ENCODE assay signal across 13 mouse cellular contexts in the genomic region with DNA sequence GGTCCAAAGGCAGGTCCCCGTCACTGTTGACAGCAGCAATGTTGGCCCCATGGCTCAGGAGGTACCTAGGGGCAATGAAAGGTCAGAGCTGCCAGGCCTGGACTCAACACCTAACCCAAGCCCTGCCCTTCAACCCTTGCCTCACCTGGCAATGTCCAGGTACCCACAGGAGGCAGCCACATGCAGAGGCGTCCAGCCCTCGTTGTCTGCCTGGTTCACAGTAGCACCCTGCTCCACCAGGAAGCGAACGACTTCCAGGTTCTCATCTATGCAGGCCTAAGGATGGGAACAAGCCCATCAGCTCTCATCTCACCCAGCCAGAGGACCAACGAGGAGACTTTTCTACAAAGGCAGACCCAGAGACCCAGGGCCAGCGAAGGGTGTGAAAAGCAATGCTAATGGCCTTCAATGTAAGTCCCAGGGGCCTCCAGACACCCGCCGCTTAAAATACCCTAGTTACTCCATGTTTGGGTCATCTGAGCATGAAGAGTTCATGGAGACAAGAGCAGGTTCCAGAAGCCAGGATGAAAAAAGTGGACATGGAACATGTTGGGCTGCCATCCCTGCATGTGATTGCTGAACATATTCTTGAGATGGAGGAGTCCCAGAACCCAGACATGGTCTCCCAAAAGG. TPM values are rescaled to one million over a fixed set of nuclear protein-coding genes. Genes with fewer than 3 reads are reported as not detected.
DNase-seq lines count a peak whose midpoint lies in the region; ATAC-seq and TF ChIP-seq lines count a peak whose summit lies in the region.
"Had no signal": no experiment of that assay in that cellular context is flagged by ENCODE, and none has a peak within 500 bp of the region (broad histone marks: within the 10 kb centered on the region; RNA-seq: fewer than 3 reads in every experiment).

No protein-coding gene starts in this region.

- TF ChIP-seq CTCF in heart, adult 2 months (IDR thresholded peaks at IDR 0.05): no peak
- no peak for TF ChIP-seq CTCF in hindbrain, postnatal 0 days (IDR thresholded peaks at IDR 0.05; ENCODE audit: low read depth)
- TF ChIP-seq CTCF in small intestine, adult 2 months (IDR thresholded peaks at IDR 0.05; ENCODE audit: extremely low read depth, insufficient read length, insufficient replicate concordance, low read depth, low read length): no peak
- TF ChIP-seq CTCF in kidney, adult 2 months (conservative IDR thresholded peaks at IDR 0.05; ENCODE audit: insufficient read depth, insufficient read length, low read depth, low read length): no peak

- intact Hi-C loops in heart, adult 2 months (cut with DNase I): loop anchor here (10.0 kb wide), 1 partner anchor 1203 kb away; no protein-coding TSS in a partner anchor

- peak overlapping the region; percentile 97 for H3K27ac ChIP-seq in heart, adult 2 months
- H3K27ac ChIP-seq in hindbrain, postnatal 0 days: no peak overlapping the region
- no peak overlapping the region for H3K27ac ChIP-seq in hindbrain, embryonic 10.5 days
- H3K27ac ChIP-seq in intestine, embryonic 14.5 days (ENCODE audit: low read depth): peak overlapping the region; percentile 69
- peak overlapping the region; percentile 50; the same call in 1 of the 2 replicates for H3K27ac ChIP-seq in small intestine, adult 2 months (ENCODE audit: insufficient read depth, low read depth, low read length)
- no peak overlapping the region for H3K27ac ChIP-seq in kidney, adult 2 months (ENCODE audit: insufficient read depth, low read depth, low read length)
- H3K27ac ChIP-seq: forebrain, embryonic 12.5 days; limb, embryonic 12.5 days had no signal

- no peak for TF ChIP-seq POLR2A in heart, adult 2 months (IDR thresholded peaks at IDR 0.05; ENCODE audit: insufficient read depth, low read depth, low read length)
- no peak for TF ChIP-seq POLR2A in small intestine, adult 2 months (IDR thresholded peaks at IDR 0.05; ENCODE audit: low read depth, low read length)
- TF ChIP-seq POLR2A in kidney, adult 2 months (IDR thresholded peaks at IDR 0.05; ENCODE audit: low read depth, low read length): no peak

- H3K27me3 ChIP-seq in heart, adult 2 months (ENCODE audit: control insufficient read depth, insufficient read depth, low read length): no peaks in the 10 kb centered on the region
- no peaks in the 10 kb centered on the region for H3K27me3 ChIP-seq in hindbrain, postnatal 0 days (ENCODE audit: insufficient read depth, low read length)
- H3K27me3 ChIP-seq in hindbrain, embryonic 10.5 days (ENCODE audit: insufficient read depth, poor library complexity, severe bottlenecking): no peaks in the 10 kb centered on the region
- H3K27me3 ChIP-seq in intestine, embryonic 14.5 days (replicated peaks; ENCODE audit: control insufficient read depth, insufficient read depth, low read length): no peaks in the 10 kb centered on the region
- H3K27me3 ChIP-seq in small intestine, adult 2 months (ENCODE audit: control insufficient read depth, insufficient read depth, low read length): no peaks in the 10 kb centered on the region
- no peaks in the 10 kb centered on the region for H3K27me3 ChIP-seq in kidney, adult 2 months (replicated peaks; ENCODE audit: control insufficient read depth, insufficient read depth, low read length)
- H3K27me3 ChIP-seq: forebrain, embryonic 12.5 days; limb, embryonic 12.5 days; Patski had no signal

- H3K4me1 ChIP-seq in heart, adult 2 months (ENCODE audit: control insufficient read depth, insufficient read depth, low read length): peaks cover 37% of the 10 kb centered on the region
- peaks cover 30% of the 10 kb centered on the region for H3K4me1 ChIP-seq in hindbrain, postnatal 0 days (ENCODE audit: insufficient read depth, low read length)
- peaks cover 41% of the 10 kb centered on the region for H3K4me1 ChIP-seq in hindbrain, embryonic 10.5 days (replicated peaks)
- peaks cover 39% of the 10 kb centered on the region for H3K4me1 ChIP-seq in intestine, embryonic 14.5 days (replicated peaks; ENCODE audit: control insufficient read depth, insufficient read depth, low read length)
- H3K4me1 ChIP-seq in small intestine, adult 2 months (ENCODE audit: control insufficient read depth, insufficient read depth, insufficient read length, low read length): peaks cover 4% of the 10 kb centered on the region; the same call in 1 of the 2 replicates
- H3K4me1 ChIP-seq in kidney, adult 2 months (ENCODE audit: control insufficient read depth, insufficient read depth, low read length): peaks cover 13% of the 10 kb centered on the region; the same call in 1 of the 2 replicates

- H3K4me2 ChIP-seq in hindbrain, postnatal 0 days (ENCODE audit: low read depth, low read length): peak overlapping the region; percentile 91; the same call in 1 of the 2 replicates
- peak overlapping the region; percentile 75 for H3K4me2 ChIP-seq in intestine, embryonic 14.5 days (ENCODE audit: low read length)

- WGBS in heart, adult 2 months: 72% methylated on average over 9 of the region's 9 CpGs
- 86% methylated on average over 9 of the region's 9 CpGs for WGBS in hindbrain, postnatal 0 days
- WGBS in hindbrain, embryonic 10.5 days: 93% methylated on average over 9 of the region's 9 CpGs
- WGBS in intestine, embryonic 14.5 days: 91% methylated on average over 9 of the region's 9 CpGs
- WGBS in small intestine, adult 2 months: 83% methylated on average over 9 of the region's 9 CpGs
- 87% methylated on average over 9 of the region's 9 CpGs for WGBS in kidney, adult 2 months

- H3K36me3 ChIP-seq in heart, adult 2 months (ENCODE audit: control insufficient read depth, insufficient read depth, low read length): peaks cover 6% of the 10 kb centered on the region
- H3K36me3 ChIP-seq in hindbrain, postnatal 0 days (ENCODE audit: insufficient read depth, low read length): peaks cover 8% of the 10 kb centered on the region; the same call in 1 of the 2 replicates
- H3K36me3 ChIP-seq in hindbrain, embryonic 10.5 days: peaks cover 61% of the 10 kb centered on the region
- H3K36me3 ChIP-seq in intestine, embryonic 14.5 days (ENCODE audit: control insufficient read depth, insufficient read depth, low read length): peaks cover 46% of the 10 kb centered on the region
- H3K36me3 ChIP-seq in small intestine, adult 2 months (ENCODE audit: control insufficient read depth, insufficient read depth, low read length): peaks cover 16% of the 10 kb centered on the region
- no peaks in the 10 kb centered on the region for H3K36me3 ChIP-seq in kidney, adult 2 months (ENCODE audit: control insufficient read depth, insufficient read depth, low read length)

- no peaks in the 10 kb centered on the region for H3K9me3 ChIP-seq in hindbrain, postnatal 0 days (ENCODE audit: low read length)
- no peaks in the 10 kb centered on the region for H3K9me3 ChIP-seq in hindbrain, embryonic 10.5 days
- no peaks in the 10 kb centered on the region for H3K9me3 ChIP-seq in intestine, embryonic 14.5 days (ENCODE audit: control insufficient read depth, low read length)
- H3K9me3 ChIP-seq: forebrain, embryonic 12.5 days; limb, embryonic 12.5 days had no signal

- no peak for ATAC-seq in hindbrain, postnatal 0 days
- ATAC-seq in intestine, embryonic 14.5 days (replicated peaks; ENCODE audit: low FRiP score, low TSS enrichment, low read depth): no peak
- ATAC-seq: liver, postnatal 0 days; Patski had no signal

- H3K9ac ChIP-seq in heart, adult 2 months (ENCODE audit: low read depth, low read length): 0 out of 2 replicates have a peak overlapping the region, but pooled peaks have one; percentile 1
- no peak overlapping the region for H3K9ac ChIP-seq in hindbrain, postnatal 0 days (replicated peaks; ENCODE audit: low read length)
- no peak overlapping the region for H3K9ac ChIP-seq in intestine, embryonic 14.5 days (ENCODE audit: low read length)

- H3K79me2 ChIP-seq in heart, adult 2 months (replicated peaks; ENCODE audit: control insufficient read depth, insufficient read depth, low read length): peaks cover 7% of the 10 kb centered on the region

- no peak for TF ChIP-seq EP300 in heart, adult 2 months (IDR thresholded peaks at IDR 0.05; ENCODE audit: insufficient read depth, low read depth, low read length)

- DNase-seq in heart, adult 2 months: no peak
- no peak for DNase-seq in heart, adult 8-10 months (ENCODE audit: low spot score)
- DNase-seq in hindbrain, postnatal 0 days (ENCODE audit: low spot score): no peak
- DNase-seq in hindbrain, embryonic 10.5 days (ENCODE audit: low spot score): no peak
- no peak for DNase-seq in intestine, embryonic 14.5 days (ENCODE audit: low spot score)
- DNase-seq in kidney, adult 2 months: no peak
- DNase-seq: liver, postnatal 0 days; thymus, postnatal 14 days had no signal

- H3K4me3 ChIP-seq in heart, adult 2 months: no peak overlapping the region
- no peak overlapping the region for H3K4me3 ChIP-seq in hindbrain, postnatal 0 days (ENCODE audit: low read length)
- no peak overlapping the region for H3K4me3 ChIP-seq in hindbrain, embryonic 10.5 days
- H3K4me3 ChIP-seq in intestine, embryonic 14.5 days (ENCODE audit: low read depth, low read length): no peak overlapping the region
- H3K4me3 ChIP-seq in small intestine, adult 2 months (ENCODE audit: low read depth, low read length): no peak overlapping the region
- H3K4me3 ChIP-seq in kidney, adult 2 months (ENCODE audit: insufficient read depth, low read depth, low read length): no peak overlapping the region
- H3K4me3 ChIP-seq: limb, embryonic 12.5 days had no signal

RNA-seq across cellular contexts. Expression of a gene that starts 4.1 kb away (rescaled TPM):
- 10 to 100 TPM; 62.4 to 67.1 TPM for total RNA-seq in heart, adult 2 months (2021)
- 47.0 and 53.2 TPM in 2 replicates for polyA plus RNA-seq in heart, adult 2 months (2012; rRNA removed)
- 10 to 100 TPM; 55.6 to 74.8 (median 61.6) TPM for total RNA-seq in heart, adult 8-10 months (2022)
- 88.2 and 109 TPM in 2 replicates for total RNA-seq in hindbrain, postnatal 0 days (2014; rRNA removed)
- polyA plus RNA-seq in hindbrain, postnatal 0 days (2015; fragmentation: Nextera tagmentation; extraction: Ambion mirVana): 33.9 and 42.0 TPM in 2 replicates
- 40.8 and 45.8 TPM in 2 replicates for polyA plus RNA-seq in hindbrain, embryonic 10.5 days (2016; fragmentation: Nextera tagmentation; extraction: Ambion mirVana)
- polyA plus RNA-seq in intestine, embryonic 14.5 days (2014; fragmentation: Nextera tagmentation; extraction: Ambion mirVana): 53.4 and 58.7 TPM in 2 replicates
- 58.0 and 59.2 TPM in 2 replicates for polyA plus RNA-seq in small intestine, adult 2 months (2012; rRNA removed)
- polyA plus RNA-seq in kidney, adult 2 months (2012; rRNA removed): 31.0 and 33.0 TPM in 2 replicates

RNA-seq across cellular contexts. Expression of a gene that starts 18.8 kb away (rescaled TPM):
- total RNA-seq in heart, adult 2 months (2021): 10 to 100 TPM; 15.6 to 19.7 TPM
- 9.2 and 12.1 TPM in 2 replicates for polyA plus RNA-seq in heart, adult 2 months (2012; rRNA removed)
- total RNA-seq in heart, adult 8-10 months (2022): 10 to 100 TPM; 12.4 to 22.1 (median 19.0) TPM
- total RNA-seq in hindbrain, postnatal 0 days (2014; rRNA removed): 0.93 and 3.5 TPM in 2 replicates
- 2.9 and 3.6 TPM in 2 replicates for polyA plus RNA-seq in hindbrain, postnatal 0 days (2015; fragmentation: Nextera tagmentation; extraction: Ambion mirVana)
- polyA plus RNA-seq in hindbrain, embryonic 10.5 days (2016; fragmentation: Nextera tagmentation; extraction: Ambion mirVana): 5.7 and 6.2 TPM in 2 replicates
- polyA plus RNA-seq in intestine, embryonic 14.5 days (2014; fragmentation: Nextera tagmentation; extraction: Ambion mirVana): 18.6 and 21.1 TPM in 2 replicates
- polyA plus RNA-seq in small intestine, adult 2 months (2012; rRNA removed): 0.22 and 0.58 TPM in 2 replicates
- polyA plus RNA-seq in kidney, adult 2 months (2012; rRNA removed): 0.39 and 3.9 TPM in 2 replicates
- total RNA-seq: neutrophil, adult 5-6 weeks had no signal
- polyA plus RNA-seq: Patski had no signal

RNA-seq across cellular contexts. Expression of a gene that starts 26.6 kb away (rescaled TPM):
- total RNA-seq in heart, adult 2 months (2021): over 10,000 TPM in 1 of 2 experiments, 1,000 to 10,000 TPM in 1; 9,834 to 11,008 TPM
- 13,898 and 21,553 TPM in 2 replicates for polyA plus RNA-seq in heart, adult 2 months (2012; rRNA removed)
- over 10,000 TPM in 3 of 4 experiments, 1,000 to 10,000 TPM in 1; 9,443 to 11,840 (median 11,050) TPM for total RNA-seq in heart, adult 8-10 months (2022)
- total RNA-seq in hindbrain, postnatal 0 days (2014; rRNA removed): 1.9 TPM in 1 of 2 replicates, not detected in the other
- 2.1 and 3.9 TPM in 2 replicates for polyA plus RNA-seq in hindbrain, postnatal 0 days (2015; fragmentation: Nextera tagmentation; extraction: Ambion mirVana)
- polyA plus RNA-seq in hindbrain, embryonic 10.5 days (2016; fragmentation: Nextera tagmentation; extraction: Ambion mirVana): 2.5 and 3.5 TPM in 2 replicates
- polyA plus RNA-seq in intestine, embryonic 14.5 days (2014; fragmentation: Nextera tagmentation; extraction: Ambion mirVana): 1.5 and 1.7 TPM in 2 replicates
- 0.43 and 1.4 TPM in 2 replicates for polyA plus RNA-seq in small intestine, adult 2 months (2012; rRNA removed)
- 2.1 and 2.6 TPM in 2 replicates for polyA plus RNA-seq in kidney, adult 2 months (2012; rRNA removed)

RNA-seq across cellular contexts. Expression of a gene that starts 34.9 kb away (rescaled TPM):
- total RNA-seq in heart, adult 2 months (2021): 1 to 10 TPM; 2.3 to 2.7 TPM
- 12.4 and 13.2 TPM in 2 replicates for polyA plus RNA-seq in heart, adult 2 months (2012; rRNA removed)
- total RNA-seq in heart, adult 8-10 months (2022): 1 to 10 TPM; 2.3 to 3.0 (median 2.6) TPM
- total RNA-seq in hindbrain, postnatal 0 days (2014; rRNA removed): 2.1 and 3.8 TPM in 2 replicates
- 2.0 and 2.6 TPM in 2 replicates for polyA plus RNA-seq in hindbrain, postnatal 0 days (2015; fragmentation: Nextera tagmentation; extraction: Ambion mirVana)
- polyA plus RNA-seq in hindbrain, embryonic 10.5 days (2016; fragmentation: Nextera tagmentation; extraction: Ambion mirVana): 2.5 and 2.9 TPM in 2 replicates
- 0.57 and 0.77 TPM in 2 replicates for polyA plus RNA-seq in intestine, embryonic 14.5 days (2014; fragmentation: Nextera tagmentation; extraction: Ambion mirVana)
- 1.1 and 1.9 TPM in 2 replicates for polyA plus RNA-seq in small intestine, adult 2 months (2012; rRNA removed)
- 1.3 and 1.4 TPM in 2 replicates for polyA plus RNA-seq in kidney, adult 2 months (2012; rRNA removed)

RNA-seq across cellular contexts. Expression of a gene that starts 36.9 kb away (rescaled TPM):
- 1 to 10 TPM; 3.3 to 3.5 TPM for total RNA-seq in heart, adult 2 months (2021)
- 0.74 and 0.82 TPM in 2 replicates for polyA plus RNA-seq in heart, adult 2 months (2012; rRNA removed)
- 1 to 10 TPM; 1.3 to 5.8 (median 3.6) TPM for total RNA-seq in heart, adult 8-10 months (2022)
- 5.0 and 5.8 TPM in 2 replicates for total RNA-seq in hindbrain, postnatal 0 days (2014; rRNA removed)
- 5.7 and 7.7 TPM in 2 replicates for polyA plus RNA-seq in hindbrain, postnatal 0 days (2015; fragmentation: Nextera tagmentation; extraction: Ambion mirVana)
- polyA plus RNA-seq in hindbrain, embryonic 10.5 days (2016; fragmentation: Nextera tagmentation; extraction: Ambion mirVana): 2.8 and 5.4 TPM in 2 replicates
- 1.7 and 5.2 TPM in 2 replicates for polyA plus RNA-seq in intestine, embryonic 14.5 days (2014; fragmentation: Nextera tagmentation; extraction: Ambion mirVana)
- polyA plus RNA-seq in small intestine, adult 2 months (2012; rRNA removed): 0.76 and 2.3 TPM in 2 replicates
- polyA plus RNA-seq in kidney, adult 2 months (2012; rRNA removed): 10.6 and 12.7 TPM in 2 replicates

Comparison
In these comparisons a context has a peak if more than half of its experiments do, and no peak if none do; other contexts are left out.
1. H3K27ac ChIP-seq: peak in heart, adult 2 months (single experiment), intestine, embryonic 14.5 days (single experiment) and small intestine, adult 2 months (single experiment); none in hindbrain, postnatal 0 days (single experiment), hindbrain, embryonic 10.5 days (single experiment) and kidney, adult 2 months (single experiment).
2. RNA of a gene that starts 26.6 kb away (polyA plus RNA-seq): 13,898 to 21,553 TPM in heart, adult 2 months; 2.1 to 3.9 TPM in hindbrain, postnatal 0 days, 2.5 to 3.5 TPM in hindbrain, embryonic 10.5 days, 2.1 to 2.6 TPM in kidney, adult 2 months, 1.5 to 1.7 TPM in intestine, embryonic 14.5 days and 0.43 to 1.4 TPM in small intestine, adult 2 months; every median in the first group is over 1,000 times any median in the second.